Mouse (Mus musculus) T-helper 2 cell (primary cell): ENCODE data around the gene Slc22a17.

ENCODE experiments used
- in situ Hi-C: fragments of 300-600 bp; cut with MboI, MseI; formaldehyde crosslinking; loops from one replicate; pipeline ENCODE4 v1.15.1; 2025; ENCODE audit warnings: high pct_unique_total_duplicates

The Slc22a17 gene

DNA sequence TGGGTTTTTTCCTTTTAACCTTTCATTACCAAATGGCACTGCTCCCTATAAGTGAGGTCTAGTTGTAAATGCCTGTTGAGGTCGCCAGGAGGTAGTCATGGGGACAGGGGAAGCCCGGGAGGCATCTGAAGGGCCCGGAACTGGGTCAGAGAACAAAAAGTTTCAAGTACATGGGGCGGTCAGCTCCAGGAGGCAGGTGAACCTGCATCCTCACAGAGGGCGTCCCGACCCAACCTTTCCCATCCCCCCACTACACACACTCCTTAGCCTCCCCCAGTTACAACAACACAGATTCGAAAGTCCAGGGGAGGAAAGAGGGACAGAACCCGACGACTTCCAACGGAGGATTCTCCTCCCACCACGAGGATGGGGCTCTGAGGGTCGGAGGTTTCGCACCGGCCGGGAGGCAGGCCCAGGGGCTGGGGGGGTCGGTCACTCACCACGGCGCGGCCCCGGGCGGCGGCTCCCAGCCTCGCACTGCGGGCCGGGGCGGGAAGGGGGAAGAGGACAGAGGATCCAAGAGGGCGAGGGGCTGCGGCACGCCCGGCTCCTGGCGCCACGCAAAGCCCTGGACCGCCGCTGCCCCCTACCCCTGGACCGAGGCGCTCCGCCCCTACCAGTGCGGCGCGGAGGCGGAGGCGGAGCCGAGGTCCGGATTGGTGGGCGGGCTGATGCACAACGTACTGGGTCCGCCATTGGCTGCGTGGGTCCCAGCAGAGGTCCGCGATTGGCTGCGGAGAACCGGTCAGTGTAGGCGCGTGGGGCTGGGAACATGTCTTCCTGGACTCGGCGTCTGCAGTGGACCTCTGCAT lies 49.2 kb downstream of the Slc22a17 start:
- in situ Hi-C loops, result no loop called here

DNA sequence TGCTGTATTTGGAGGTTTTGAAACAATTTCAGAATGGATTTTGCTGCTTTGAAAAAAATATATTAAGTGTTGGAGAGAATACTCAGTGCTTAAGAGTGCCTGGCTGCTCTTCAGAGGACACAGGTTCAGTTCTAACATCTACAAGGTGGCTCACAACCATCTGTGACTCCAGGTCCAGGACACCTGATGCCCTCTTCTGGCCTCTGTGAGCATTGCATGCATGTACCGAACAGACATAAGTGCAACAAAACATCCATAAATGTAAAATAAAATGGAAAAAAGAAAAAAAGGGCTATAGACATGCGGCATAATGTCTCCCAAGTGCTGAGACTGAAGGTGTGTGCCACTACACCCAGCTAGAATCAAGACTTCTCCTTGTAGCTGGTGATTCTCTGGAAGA lies 52.4 kb downstream of the Slc22a17 start:
- in situ Hi-C loops, result no loop called here

DNA sequence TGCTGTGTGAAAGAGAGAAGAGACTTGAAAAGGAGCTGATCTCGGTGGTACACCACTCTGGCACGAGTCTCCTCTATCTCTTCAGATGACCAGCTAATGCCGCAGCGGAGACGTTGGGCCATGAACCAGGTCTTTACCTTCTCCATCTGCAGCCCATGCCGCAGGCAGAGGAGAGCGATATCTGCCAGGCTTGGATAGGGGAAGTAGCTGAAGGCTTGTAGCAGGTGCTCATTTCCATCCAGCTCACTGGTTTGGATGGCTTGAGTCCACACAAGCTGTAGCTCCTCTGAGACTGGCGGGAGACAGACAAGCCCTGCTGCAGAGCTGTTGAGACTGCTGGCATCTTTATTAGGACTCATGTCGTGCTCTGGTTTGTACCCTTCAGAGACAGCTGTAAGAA lies 55.0 kb downstream of the Slc22a17 start:
- in situ Hi-C loops, result no loop called here

DNA sequence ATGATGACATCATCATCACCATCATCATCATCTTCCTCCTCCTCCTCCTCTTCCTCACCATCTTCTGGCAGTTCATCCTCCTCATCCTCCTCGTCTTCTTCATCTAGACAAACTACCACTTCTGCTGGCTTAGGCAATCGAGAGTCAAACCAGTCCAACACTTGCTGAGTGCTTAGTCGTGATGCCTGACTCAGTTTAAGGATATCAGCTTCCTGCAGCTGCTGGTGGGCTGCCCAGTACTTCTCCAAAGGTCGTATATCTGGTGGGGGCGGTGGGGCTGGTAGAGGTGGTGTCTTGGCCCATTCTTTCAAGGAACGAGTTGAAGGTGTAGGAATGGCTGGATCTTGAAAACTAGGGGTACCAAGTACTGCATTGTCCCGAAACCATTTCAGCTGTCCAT lies 56.2 kb downstream of the Slc22a17 start:
- in situ Hi-C loops, result no loop called here
